Mouse (Mus musculus): ENCODE measurements around the gene Gm4894. TPM values are rescaled to one million over a fixed set of nuclear protein-coding genes. Genes with fewer than 3 reads are reported as not detected.
A peak's percentile ranks its signal among the peaks of the same experiment; 100 is the strongest.

Gm4894 gene
- polyA plus RNA-seq (2012; rRNA removed), result not detected in 2 replicates

GRCm38 (mm10) chr9:49250231-49250630, at the start of gene Gm4894:
TSS of gene Gm4894 (plus strand) at chr9:49250531.
- DNase-seq (ENCODE audit: low spot score), result no peak

GRCm38 (mm10) chr9:49206331-49206730, 44.0 kb upstream of the Gm4894 start:
- no peak for DNase-seq (ENCODE audit: low spot score)

- DNase-seq (ENCODE audit: low spot score), result no peak
Measured at GRCm38 (mm10) chr9:49211493-49211892, 38.8 kb upstream of the Gm4894 start.

- no peak for DNase-seq (ENCODE audit: low spot score)
Measured at GRCm38 (mm10) chr9:49214734-49215133, 35.6 kb upstream of the Gm4894 start.

- no peak for DNase-seq (ENCODE audit: low spot score)
Measured at GRCm38 (mm10) chr9:49217626-49218607, 32.4 kb upstream of the Gm4894 start.

GRCm38 (mm10) chr9:49224488-49224887, 25.8 kb upstream of the Gm4894 start:
- no peak for DNase-seq (ENCODE audit: low spot score)

- DNase-seq (ENCODE audit: low spot score), result no peak
Measured at GRCm38 (mm10) chr9:49227442-49227841, 22.9 kb upstream of the Gm4894 start.

GRCm38 (mm10) chr9:49229054-49229453, 21.3 kb upstream of the Gm4894 start:
- DNase-seq (ENCODE audit: low spot score), result no peak

GRCm38 (mm10) chr9:49246839-49247238, 3.5 kb upstream of the Gm4894 start:
- DNase-seq (ENCODE audit: low spot score), result peak; percentile 28

GRCm38 (mm10) chr9:49268949-49269348, 18.6 kb downstream of the Gm4894 start:
- no peak for DNase-seq (ENCODE audit: low spot score)

- DNase-seq (ENCODE audit: low spot score), result no peak
Measured at GRCm38 (mm10) chr9:49273566-49273965, 23.2 kb downstream of the Gm4894 start.

GRCm38 (mm10) chr9:49275976-49276375, 25.6 kb downstream of the Gm4894 start:
- DNase-seq (ENCODE audit: low spot score), result no peak

- no peak for DNase-seq (ENCODE audit: low spot score)
Measured at GRCm38 (mm10) chr9:49276542-49277334, 26.4 kb downstream of the Gm4894 start.

- DNase-seq (ENCODE audit: low spot score), result no peak
Measured at GRCm38 (mm10) chr9:49295101-49295500, 44.8 kb downstream of the Gm4894 start.

GRCm38 (mm10) chr9:49307576-49307975, 57.2 kb downstream of the Gm4894 start:
- DNase-seq (ENCODE audit: low spot score), result no peak

GRCm38 (mm10) chr9:49310821-49311220, 60.5 kb downstream of the Gm4894 start:
- DNase-seq (ENCODE audit: low spot score), result no peak

GRCm38 (mm10) chr9:49318638-49319037, 68.3 kb downstream of the Gm4894 start:
- DNase-seq (ENCODE audit: low spot score), result no peak

Other genes starting within 250 kb of the Gm4894 start
- gene Zw10, start 194.9 kb upstream of the Gm4894 start, polyA plus RNA-seq (2012; rRNA removed), result 18.8 and 23.6 TPM in 2 replicates
- gene Tmprss5, start 169.3 kb upstream of the Gm4894 start, polyA plus RNA-seq (2012; rRNA removed), result 4.3 and 4.6 TPM in 2 replicates
- gene Drd2, start 90.1 kb downstream of the Gm4894 start, polyA plus RNA-seq (2012; rRNA removed), result not detected in 2 replicates
- gene Ankk1, start 176.5 kb downstream of the Gm4894 start, polyA plus RNA-seq (2012; rRNA removed), result 0.07 and 0.08 TPM in 2 replicates
- 9.9 and 10.9 TPM in 2 replicates for gene Ttc12, start 235.7 kb downstream of the Gm4894 start, polyA plus RNA-seq (2012; rRNA removed)